Mouse (Mus musculus) MEL (cell line): ENCODE results near the gene Tradd.

ENCODE experiments used
- CTCF ChIP-seq, 3 experiments: IDR thresholded peaks in 2 of 3; conservative IDR thresholded peaks in 1 of 3; 2 replicates each; pipeline ENCODE4 v1.5.1; 2011 to 2012; ENCODE audit warnings: low read length in 3 of 3, low read depth in 2 of 3, mild to moderate bottlenecking in 2 of 3, improper control_type of control experiment in 1 of 3, inconsistent platforms in 1 of 3, mixed read lengths in 1 of 3, moderate library complexity in 1 of 3; ENCODE audit not compliant: control insufficient read depth in 1 of 3, insufficient read depth in 1 of 3, poor library complexity in 1 of 3, severe bottlenecking in 1 of 3
- TAL1 ChIP-seq: IDR thresholded peaks from 2 replicates; pipeline ENCODE4 v1.6.1; 2012; ENCODE audit warnings: mild to moderate bottlenecking, inconsistent platforms, low read length, moderate library complexity, mixed read lengths
- TCF12 ChIP-seq: IDR thresholded peaks from 2 replicates; pipeline ENCODE4 v1.6.1; 2014; ENCODE audit warnings: low read depth, mild to moderate bottlenecking, inconsistent platforms, low read length, improper control_type of control experiment, moderate library complexity

GRCm38 (mm10) chr8:105264024-105264982 lies at the start of gene Tradd, which contains the start of gene Fbxl8:
- no peak for TF ChIP-seq TAL1
- TF ChIP-seq TCF12 = peak; percentile 29
- 0 out of 6 replicates have a peak, but pooled peaks of 1 of the 3 experiments have one; percentile 1 for TF ChIP-seq CTCF (IDR thresholded peaks at IDR 0.05 in 2 of 3, conservative IDR thresholded peaks at IDR 0.05 in 1 of 3; ENCODE audit: control insufficient read depth in 1 of 3, insufficient read depth in 1 of 3, low read depth in 2 of 3, low read length in 3 of 3, poor library complexity in 1 of 3, severe bottlenecking in 1 of 3)
